Mouse (Mus musculus): Measurements from ENCODE around the gene Ggt1. TPM values are rescaled to one million over a fixed set of nuclear protein-coding genes. Genes with fewer than 3 reads are reported as not detected.

The Ggt1 gene
- total and polyA plus RNA-seq, 2 experiments: 0.20 to 0.92 TPM

GRCm38 (mm10) chr10:75625920-75626319 is 64.5 kb downstream of the Ggt1 start:
- H3K9ac ChIP-seq (ENCODE audit: low read depth, low read length): no peak overlapping the region
- TF ChIP-seq CTCF (IDR thresholded peaks at IDR 0.05; ENCODE audit: low read depth, low read length) (no peak), POLR2A (IDR thresholded peaks at IDR 0.05; ENCODE audit: extremely low read depth, insufficient read depth, low read length) (no peak)
- DNase-seq (ENCODE audit: extremely low read depth, low read depth, low spot score): peak; percentile 6
- 50% methylated on average over 6 of the region's 6 CpGs for WGBS
- H3K27me3 ChIP-seq (ENCODE audit: control insufficient read depth, insufficient read depth, low read length): no peaks in the 10 kb centered on the region
- H3K36me3 ChIP-seq (ENCODE audit: control insufficient read depth, insufficient read depth, low read length): no peaks in the 10 kb centered on the region
- no peaks in the 10 kb centered on the region; the same call in 1 of the 2 replicates for H3K4me1 ChIP-seq (ENCODE audit: control insufficient read depth, insufficient read depth, low read length)
- peak overlapping the region; percentile 65; the same call in 1 of the 2 replicates for H3K27ac ChIP-seq (replicated peaks; ENCODE audit: insufficient read depth, low read depth, low read length)
- no peaks in the 10 kb centered on the region for H3K79me2 ChIP-seq (ENCODE audit: control insufficient read depth, insufficient read depth, low read length)
- H3K4me3 ChIP-seq (ENCODE audit: insufficient read depth, low read depth, low read length): no peak overlapping the region

- Histone ChIP-seq H3K36me3 (ENCODE audit: control insufficient read depth, insufficient read depth, low read length) (no peaks in the 10 kb centered on the region), H3K27ac (replicated peaks; ENCODE audit: insufficient read depth, low read depth, low read length) (no peak overlapping the region), H3K79me2 (ENCODE audit: control insufficient read depth, insufficient read depth, low read length) (no peaks in the 10 kb centered on the region), H3K9ac (ENCODE audit: low read depth, low read length) (no peak overlapping the region), H3K27me3 (ENCODE audit: control insufficient read depth, insufficient read depth, low read length) (no peaks in the 10 kb centered on the region), H3K4me1 (ENCODE audit: control insufficient read depth, insufficient read depth, low read length) (no peaks in the 10 kb centered on the region; the same call in 1 of the 2 replicates), H3K4me3 (ENCODE audit: insufficient read depth, low read depth, low read length) (no peak overlapping the region)
- 28% methylated on average over 3 of the region's 3 CpGs for WGBS
- no peak for DNase-seq (ENCODE audit: extremely low read depth, low read depth, low spot score)
- no peak for TF ChIP-seq POLR2A (IDR thresholded peaks at IDR 0.05; ENCODE audit: extremely low read depth, insufficient read depth, low read length)
- no peak for TF ChIP-seq CTCF (IDR thresholded peaks at IDR 0.05; ENCODE audit: low read depth, low read length)
Observed at GRCm38 (mm10) chr10:75626991-75627390, 65.6 kb downstream of the Ggt1 start.

- H3K9ac ChIP-seq (ENCODE audit: low read depth, low read length): no peak overlapping the region
- H3K36me3 ChIP-seq (ENCODE audit: control insufficient read depth, insufficient read depth, low read length): no peaks in the 10 kb centered on the region
- H3K4me3 ChIP-seq (ENCODE audit: insufficient read depth, low read depth, low read length): no peak overlapping the region
- H3K27me3 ChIP-seq (ENCODE audit: control insufficient read depth, insufficient read depth, low read length): no peaks in the 10 kb centered on the region
- DNase-seq (ENCODE audit: extremely low read depth, low read depth, low spot score): peak; percentile 23
- H3K4me1 ChIP-seq (ENCODE audit: control insufficient read depth, insufficient read depth, low read length): no peaks in the 10 kb centered on the region; the same call in 1 of the 2 replicates
- no peaks in the 10 kb centered on the region for H3K79me2 ChIP-seq (ENCODE audit: control insufficient read depth, insufficient read depth, low read length)
- no peak overlapping the region for H3K27ac ChIP-seq (replicated peaks; ENCODE audit: insufficient read depth, low read depth, low read length)
- TF ChIP-seq CTCF (IDR thresholded peaks at IDR 0.05; ENCODE audit: low read depth, low read length): no peak
- no peak for TF ChIP-seq POLR2A (IDR thresholded peaks at IDR 0.05; ENCODE audit: extremely low read depth, insufficient read depth, low read length)
- 66% methylated on average over 3 of the region's 3 CpGs for WGBS
Observed at GRCm38 (mm10) chr10:75627490-75627889, 66.1 kb downstream of the Ggt1 start.

- no peaks in the 10 kb centered on the region for H3K36me3 ChIP-seq (ENCODE audit: control insufficient read depth, insufficient read depth, low read length)
Observed at GRCm38 (mm10) chr10:75632633-75633032, 71.2 kb downstream of the Ggt1 start.

GRCm38 (mm10) chr10:75633048-75633447 is 71.6 kb downstream of the Ggt1 start:
- H3K27me3 ChIP-seq (ENCODE audit: control insufficient read depth, insufficient read depth, low read length): no peaks in the 10 kb centered on the region
- no peak for DNase-seq (ENCODE audit: extremely low read depth, low read depth, low spot score)
- no peak overlapping the region for H3K4me3 ChIP-seq (ENCODE audit: insufficient read depth, low read depth, low read length)
- H3K4me1 ChIP-seq (ENCODE audit: control insufficient read depth, insufficient read depth, low read length): no peaks in the 10 kb centered on the region
- no peak for TF ChIP-seq CTCF (IDR thresholded peaks at IDR 0.05; ENCODE audit: low read depth, low read length)
- no peak for TF ChIP-seq POLR2A (IDR thresholded peaks at IDR 0.05; ENCODE audit: extremely low read depth, insufficient read depth, low read length)
- no peaks in the 10 kb centered on the region for H3K79me2 ChIP-seq (ENCODE audit: control insufficient read depth, insufficient read depth, low read length)
- H3K9ac ChIP-seq (ENCODE audit: low read depth, low read length): no peak overlapping the region
- no peak overlapping the region for H3K27ac ChIP-seq (replicated peaks; ENCODE audit: insufficient read depth, low read depth, low read length)
- no peaks in the 10 kb centered on the region for H3K36me3 ChIP-seq (ENCODE audit: control insufficient read depth, insufficient read depth, low read length)
- 72% methylated on average over 5 of the region's 5 CpGs for WGBS

More at GRCm38 (mm10) chr10:75632633-75633032, 71.2 kb downstream of the Ggt1 start:
- Histone ChIP-seq H3K4me1 (ENCODE audit: control insufficient read depth, insufficient read depth, low read length) (no peaks in the 10 kb centered on the region), H3K4me3 (ENCODE audit: insufficient read depth, low read depth, low read length) (no peak overlapping the region), H3K79me2 (ENCODE audit: control insufficient read depth, insufficient read depth, low read length) (no peaks in the 10 kb centered on the region), H3K9ac (ENCODE audit: low read depth, low read length) (no peak overlapping the region), H3K27me3 (ENCODE audit: control insufficient read depth, insufficient read depth, low read length) (no peaks in the 10 kb centered on the region), H3K27ac (replicated peaks; ENCODE audit: insufficient read depth, low read depth, low read length) (no peak overlapping the region)
- 68% methylated on average over 5 of the region's 5 CpGs for WGBS
- TF ChIP-seq CTCF (IDR thresholded peaks at IDR 0.05; ENCODE audit: low read depth, low read length) (no peak), POLR2A (IDR thresholded peaks at IDR 0.05; ENCODE audit: extremely low read depth, insufficient read depth, low read length) (no peak)
- DNase-seq (ENCODE audit: extremely low read depth, low read depth, low spot score): peak; percentile 20

GRCm38 (mm10) chr10:75633576-75634139 is 72.3 kb downstream of the Ggt1 start:
- Histone ChIP-seq H3K36me3 (ENCODE audit: control insufficient read depth, insufficient read depth, low read length) (no peaks in the 10 kb centered on the region), H3K4me1 (ENCODE audit: control insufficient read depth, insufficient read depth, low read length) (no peaks in the 10 kb centered on the region), H3K27me3 (ENCODE audit: control insufficient read depth, insufficient read depth, low read length) (no peaks in the 10 kb centered on the region), H3K9ac (ENCODE audit: low read depth, low read length) (no peak overlapping the region), H3K4me3 (ENCODE audit: insufficient read depth, low read depth, low read length) (no peak overlapping the region), H3K79me2 (ENCODE audit: control insufficient read depth, insufficient read depth, low read length) (no peaks in the 10 kb centered on the region), H3K27ac (replicated peaks; ENCODE audit: insufficient read depth, low read depth, low read length) (no peak overlapping the region)
- 75% methylated on average over 14 of the region's 14 CpGs for WGBS
- no peak for TF ChIP-seq CTCF (IDR thresholded peaks at IDR 0.05; ENCODE audit: low read depth, low read length)
- no peak for TF ChIP-seq POLR2A (IDR thresholded peaks at IDR 0.05; ENCODE audit: extremely low read depth, insufficient read depth, low read length)
- DNase-seq (ENCODE audit: extremely low read depth, low read depth, low spot score): no peak
